Mouse (Mus musculus) gastrocnemius, postnatal 4 days (tissue): ENCODE results near the gene Klhl3. TPM values are rescaled to one million over a fixed set of nuclear protein-coding genes. Genes with fewer than 3 reads are reported as not detected.
A peak's percentile ranks its signal among the peaks of the same experiment; 100 is the strongest.

Source experiments
- DNase-seq, 2 experiments: peaks; one replicate each; pipeline ENCODE4 v3.0.0; 2021 to 2022; ENCODE audit warnings: low spot score in 2 of 2, mixed read lengths in 2 of 2
- total RNA-seq, 2 experiments: library from RNA; stranded (reverse); gene quantifications; 2 replicates each; pipeline ENCODE4 v1.2.3; 2021

The Klhl3 gene
- total RNA-seq, 2 experiments from 2014 or later, result 2.9 to 3.7 TPM

GRCm38 (mm10) chr13:58025701-58026414 is 87.5 kb downstream of the Klhl3 start:
- DNase-seq, result no peak

- no peak for DNase-seq
These were observed 89.5 kb downstream of the Klhl3 start for GRCm38 (mm10) chr13:58023726-58024453.

- DNase-seq, result no peak
These were observed 90.3 kb downstream of the Klhl3 start for GRCm38 (mm10) chr13:58023001-58023560.

- DNase-seq, result no peak
These were observed 93.0 kb downstream of the Klhl3 start for GRCm38 (mm10) chr13:58020428-58020827.

- no peak for DNase-seq
These were observed 96.1 kb downstream of the Klhl3 start for GRCm38 (mm10) chr13:58017298-58017697.

- DNase-seq, result peak in 1 of 2 experiments; percentile 49
These were observed 101.1 kb downstream of the Klhl3 start for GRCm38 (mm10) chr13:58012067-58012925.

- DNase-seq, result no peak
These were observed 101.9 kb downstream of the Klhl3 start for GRCm38 (mm10) chr13:58011526-58011925.

GRCm38 (mm10) chr13:58010416-58010815 is 103.0 kb downstream of the Klhl3 start:
- no peak for DNase-seq

GRCm38 (mm10) chr13:58009275-58009674 is 104.1 kb downstream of the Klhl3 start:
- no peak for DNase-seq

GRCm38 (mm10) chr13:58008038-58008364 is 105.4 kb downstream of the Klhl3 start:
- no peak for DNase-seq

GRCm38 (mm10) chr13:58007256-58008037 is 105.9 kb downstream of the Klhl3 start:
- no peak for DNase-seq

- DNase-seq, result no peak
These were observed 111.6 kb downstream of the Klhl3 start for GRCm38 (mm10) chr13:58001792-58002191.

GRCm38 (mm10) chr13:57996536-57996935 is 116.9 kb downstream of the Klhl3 start:
- no peak for DNase-seq

- DNase-seq, result no peak
These were observed 117.5 kb downstream of the Klhl3 start for GRCm38 (mm10) chr13:57995864-57996263.

GRCm38 (mm10) chr13:57984637-57985036 is 128.8 kb downstream of the Klhl3 start:
- DNase-seq, result no peak

GRCm38 (mm10) chr13:57984163-57984562 is 129.2 kb downstream of the Klhl3 start:
- DNase-seq, result no peak

- DNase-seq, result no peak
These were observed 130.1 kb downstream of the Klhl3 start for GRCm38 (mm10) chr13:57983330-57983729.

GRCm38 (mm10) chr13:57982904-57983303 is 130.5 kb downstream of the Klhl3 start:
- no peak for DNase-seq

- DNase-seq, result no peak
These were observed 132.7 kb downstream of the Klhl3 start for GRCm38 (mm10) chr13:57980679-57981078.

- DNase-seq, result no peak
These were observed 133.3 kb downstream of the Klhl3 start for GRCm38 (mm10) chr13:57980071-57980470.

GRCm38 (mm10) chr13:57978931-57979330 is 134.5 kb downstream of the Klhl3 start:
- no peak for DNase-seq
